Mouse (Mus musculus) E14TG2a.4 (cell line): ENCODE results near the gene 4930469K13Rik.

Experiments used
- H3K27me3 ChIP-seq: 2 replicates; pipeline ENCODE4 v1.6.1; 2014; ENCODE audit warnings: low read length, control low read depth; ENCODE audit not compliant: insufficient read depth
- H3K36me3 ChIP-seq: 2 replicates; pipeline ENCODE4 v1.6.1; 2014; ENCODE audit warnings: low read length, control low read depth; ENCODE audit not compliant: insufficient read depth
- H3K4me1 ChIP-seq: replicated peaks from 2 replicates; pipeline ENCODE4 v1.6.1; 2014; ENCODE audit warnings: low read depth, low read length, control low read depth
- H3K4me3 ChIP-seq: replicated peaks from 2 replicates; pipeline ENCODE4 v1.5.1; 2014; ENCODE audit warnings: mild to moderate bottlenecking, low read length
- H3K9me3 ChIP-seq: 2 replicates; pipeline ENCODE4 v1.6.1; 2014; ENCODE audit warnings: low read length, control low read depth
- CTCF ChIP-seq: conservative IDR thresholded peaks from 2 replicates; pipeline ENCODE4 v1.5.1; 2014; ENCODE audit warnings: low read length
- NANOG ChIP-seq: IDR thresholded peaks from 2 replicates; pipeline ENCODE4 v1.6.1; 2014; ENCODE audit warnings: borderline replicate concordance, low read length, mixed read lengths
- POU5F1 ChIP-seq: IDR thresholded peaks from 2 replicates; pipeline ENCODE4 v1.6.1; 2014; ENCODE audit warnings: low read length, borderline replicate concordance

Gene 4930469K13Rik

DNA sequence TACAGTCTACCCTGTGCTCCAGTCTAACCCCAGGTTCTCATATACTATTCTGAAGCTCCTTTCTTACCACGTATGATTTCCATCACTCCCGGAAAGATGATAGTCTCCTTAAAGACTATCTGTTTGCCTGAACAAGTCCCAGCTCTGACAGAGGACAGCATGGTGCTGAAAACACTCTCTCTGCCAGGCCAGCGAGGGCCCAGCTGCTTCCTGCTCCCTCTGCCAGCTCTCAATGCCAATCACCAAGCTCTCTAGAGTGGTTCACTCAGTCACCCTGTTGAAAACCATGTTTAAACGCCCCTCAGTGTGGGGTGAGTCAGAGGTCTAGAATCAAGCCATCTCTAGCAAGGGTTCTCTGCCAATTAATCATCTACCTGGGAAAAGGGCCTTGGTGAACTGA lies 170.5 kb downstream of the 4930469K13Rik start:
- Histone ChIP-seq H3K9me3 (no peaks in the 10 kb centered on the region), H3K4me3 (no peak overlapping the region), H3K4me1 (peaks cover 15% of the 10 kb centered on the region), H3K27me3 (peaks cover 23% of the 10 kb centered on the region; the same call in 1 of the 2 replicates), H3K36me3 (no peaks in the 10 kb centered on the region)
- TF ChIP-seq POU5F1 = no peak
- TF ChIP-seq NANOG = no peak
- TF ChIP-seq CTCF = no peak

GRCm38 (mm10) chr11:33927321-33927720 lies 171.0 kb downstream of the 4930469K13Rik start:
- Histone ChIP-seq H3K4me1 (peaks cover 10% of the 10 kb centered on the region), H3K4me3 (no peak overlapping the region), H3K27me3 (peaks cover 23% of the 10 kb centered on the region; the same call in 1 of the 2 replicates), H3K9me3 (no peaks in the 10 kb centered on the region), H3K36me3 (no peaks in the 10 kb centered on the region)
- no peak for TF ChIP-seq POU5F1
- no peak for TF ChIP-seq CTCF
- TF ChIP-seq NANOG = no peak

DNA sequence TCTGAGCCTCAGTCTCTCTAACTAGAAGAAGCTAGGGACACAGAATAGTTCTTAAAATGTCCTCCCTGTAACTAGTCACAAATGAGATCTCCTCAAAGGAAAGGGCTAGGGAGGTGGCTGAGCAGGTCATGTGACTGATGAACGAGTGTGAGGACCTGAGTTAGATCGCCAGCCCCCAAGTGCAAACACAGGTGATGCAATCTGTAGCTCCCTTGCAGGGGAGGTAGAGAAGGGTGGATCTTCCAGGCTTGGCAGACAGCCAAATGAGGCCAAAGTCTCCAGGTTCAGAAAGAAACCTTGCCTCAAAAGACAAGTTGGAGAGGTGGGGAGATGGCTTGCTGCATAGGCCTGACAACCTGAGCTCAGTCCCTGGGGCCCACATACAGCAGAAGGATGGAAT lies 171.8 kb downstream of the 4930469K13Rik start:
- Histone ChIP-seq H3K4me3 (no peak overlapping the region), H3K27me3 (peaks cover 23% of the 10 kb centered on the region; the same call in 1 of the 2 replicates), H3K4me1 (peaks cover 13% of the 10 kb centered on the region), H3K36me3 (no peaks in the 10 kb centered on the region), H3K9me3 (no peaks in the 10 kb centered on the region)
- TF ChIP-seq NANOG = no peak
- TF ChIP-seq POU5F1 = no peak
- TF ChIP-seq CTCF = no peak

DNA sequence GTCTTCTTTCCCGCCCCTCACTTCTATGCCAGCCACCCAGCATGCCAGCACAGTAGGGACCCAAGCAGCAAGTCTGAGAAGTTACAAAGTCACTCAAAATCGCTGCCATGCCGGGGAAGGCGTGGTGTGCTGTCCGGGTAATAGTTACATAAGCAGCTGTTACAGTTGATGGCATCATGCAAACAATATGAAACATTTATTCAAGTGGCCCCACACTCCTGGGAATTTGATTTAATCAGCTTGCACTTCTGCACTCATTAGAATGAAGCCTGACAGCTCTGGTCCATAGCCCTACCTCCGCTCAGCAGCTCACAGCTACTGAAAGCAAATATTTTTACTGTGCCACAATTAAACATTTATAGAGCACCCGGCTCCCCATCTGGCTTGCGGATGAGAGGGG lies 172.6 kb downstream of the 4930469K13Rik start:
- Histone ChIP-seq H3K36me3 (no peaks in the 10 kb centered on the region), H3K4me1 (peaks cover 15% of the 10 kb centered on the region; the same call in 1 of the 2 replicates), H3K9me3 (no peaks in the 10 kb centered on the region), H3K4me3 (no peak overlapping the region), H3K27me3 (peaks cover 23% of the 10 kb centered on the region; the same call in 1 of the 2 replicates)
- TF ChIP-seq CTCF (no peak), POU5F1 (no peak), NANOG (no peak)
